Mouse (Mus musculus) B cell, adult 2 months (primary cell): ENCODE data around the gene Tunar.

Experiments used
- DNase-seq, 2 experiments: peaks; one replicate each; pipeline ENCODE4 v3.0.0; 2022

Tunar gene

GRCm38 (mm10) chr12:105333570-105333969 lies at the start of gene Tunar:
Gene Tunar (plus strand): TSS chr12:105333870.
- no peak for DNase-seq

GRCm38 (mm10) chr12:105312571-105313035 lies 21.1 kb upstream of the Tunar start:
- no peak for DNase-seq

- DNase-seq: no peak
These were observed 19.3 kb upstream of the Tunar start for GRCm38 (mm10) chr12:105314328-105314727.

GRCm38 (mm10) chr12:105322160-105322559 lies 11.5 kb upstream of the Tunar start:
- no peak for DNase-seq

GRCm38 (mm10) chr12:105327051-105327450 lies 6.6 kb upstream of the Tunar start:
- DNase-seq: no peak

GRCm38 (mm10) chr12:105328396-105328795 lies 5.3 kb upstream of the Tunar start:
- DNase-seq: no peak

- DNase-seq: no peak
These were observed 2.4 kb downstream of the Tunar start for GRCm38 (mm10) chr12:105336094-105336420.

GRCm38 (mm10) chr12:105336421-105337289 lies 3.0 kb downstream of the Tunar start:
- no peak for DNase-seq

GRCm38 (mm10) chr12:105337290-105338005 lies 3.8 kb downstream of the Tunar start:
- DNase-seq: no peak

GRCm38 (mm10) chr12:105338256-105338977 lies 4.7 kb downstream of the Tunar start:
- no peak for DNase-seq

- no peak for DNase-seq
These were observed 7.9 kb downstream of the Tunar start for GRCm38 (mm10) chr12:105341523-105341922.

GRCm38 (mm10) chr12:105344460-105344859 lies 10.8 kb downstream of the Tunar start:
- no peak for DNase-seq

GRCm38 (mm10) chr12:105346861-105347260 lies 13.2 kb downstream of the Tunar start:
- DNase-seq: no peak

GRCm38 (mm10) chr12:105347261-105347660 lies 13.6 kb downstream of the Tunar start:
- DNase-seq: no peak

- no peak for DNase-seq
These were observed 20.6 kb downstream of the Tunar start for GRCm38 (mm10) chr12:105354266-105354665.

- DNase-seq: no peak
These were observed 21.1 kb downstream of the Tunar start for GRCm38 (mm10) chr12:105354772-105355171.

- DNase-seq: no peak
These were observed 23.1 kb downstream of the Tunar start for GRCm38 (mm10) chr12:105356781-105357180.

- DNase-seq: no peak
These were observed 30.0 kb downstream of the Tunar start for GRCm38 (mm10) chr12:105363648-105364047.

- no peak for DNase-seq
These were observed 40.9 kb downstream of the Tunar start for GRCm38 (mm10) chr12:105374564-105374963.

GRCm38 (mm10) chr12:105376976-105377375 lies 43.3 kb downstream of the Tunar start:
- no peak for DNase-seq

GRCm38 (mm10) chr12:105382733-105383132 lies 49.1 kb downstream of the Tunar start:
- no peak for DNase-seq

- no peak for DNase-seq
These were observed 61.0 kb downstream of the Tunar start for GRCm38 (mm10) chr12:105394671-105395070.

- no peak for DNase-seq
These were observed 64.5 kb downstream of the Tunar start for GRCm38 (mm10) chr12:105398172-105398571.
